Mouse (Mus musculus): ENCODE measurements at regions not wholly inside any gene's neighbourhood (a gene's known extent, or its start where the extent isn't known, plus 50 kb on each side); places are given as distances from the start of the nearest gene placed in this dataset.

DNA sequence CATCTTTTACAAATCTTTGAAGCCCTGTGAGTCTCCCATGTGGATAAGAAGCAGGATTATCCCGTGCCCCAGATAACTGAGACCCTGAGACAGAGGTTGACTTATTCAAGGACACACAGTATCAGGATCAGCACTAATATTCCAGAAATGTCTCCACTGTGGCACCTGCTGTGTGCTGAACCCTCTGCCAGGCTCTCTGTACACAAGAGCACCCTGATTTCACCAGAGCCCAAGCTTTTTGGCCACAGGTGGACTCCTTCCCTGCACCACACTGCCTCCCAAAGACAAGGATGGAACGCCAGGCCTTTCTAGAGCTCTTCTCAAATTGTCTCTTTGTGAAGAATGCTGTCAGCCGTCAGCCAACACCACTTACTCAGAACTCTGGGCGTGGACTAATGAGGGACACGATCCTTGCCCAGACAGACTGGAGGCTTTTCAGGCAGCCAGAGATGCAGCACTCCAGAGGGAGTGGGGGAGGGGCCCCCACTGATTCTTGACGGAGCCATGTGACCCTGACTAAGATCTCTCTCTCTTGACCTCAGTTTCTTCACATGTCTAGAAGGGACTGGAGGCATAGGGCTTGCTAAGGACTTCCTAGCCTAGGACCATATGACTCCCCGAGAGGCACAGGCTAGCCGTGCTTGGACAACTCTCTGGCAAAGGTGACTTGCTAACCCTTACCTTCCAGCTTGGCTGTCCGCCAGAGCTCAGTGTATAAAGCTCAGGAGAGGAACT is 90.3 kb downstream of the Ephb3 start:
- ATAC-seq (ENCODE audit: low read depth) = no peak
- Histone ChIP-seq H3K4me3 (ENCODE audit: low read depth, low read length) (no peak overlapping the region), H3K9me3 (replicated peaks; ENCODE audit: control insufficient read depth, low read length) (no peaks in the 10 kb centered on the region), H3K36me3 (ENCODE audit: control insufficient read depth, insufficient read depth) (no peaks in the 10 kb centered on the region), H3K4me1 (ENCODE audit: control insufficient read depth, low read depth, low read length) (no peaks in the 10 kb centered on the region), H3K4me2 (ENCODE audit: low read depth, low read length) (no peak overlapping the region), H3K27ac (ENCODE audit: low read length) (no peak overlapping the region), H3K9ac (ENCODE audit: low read depth, low read length) (no peak overlapping the region), H3K27me3 (ENCODE audit: control insufficient read depth, insufficient read depth, low read depth, low read length) (no peaks in the 10 kb centered on the region)
- 32% methylated on average over 9 of the region's 9 CpGs for WGBS (ENCODE audit: insufficient replicate concordance)

DNA sequence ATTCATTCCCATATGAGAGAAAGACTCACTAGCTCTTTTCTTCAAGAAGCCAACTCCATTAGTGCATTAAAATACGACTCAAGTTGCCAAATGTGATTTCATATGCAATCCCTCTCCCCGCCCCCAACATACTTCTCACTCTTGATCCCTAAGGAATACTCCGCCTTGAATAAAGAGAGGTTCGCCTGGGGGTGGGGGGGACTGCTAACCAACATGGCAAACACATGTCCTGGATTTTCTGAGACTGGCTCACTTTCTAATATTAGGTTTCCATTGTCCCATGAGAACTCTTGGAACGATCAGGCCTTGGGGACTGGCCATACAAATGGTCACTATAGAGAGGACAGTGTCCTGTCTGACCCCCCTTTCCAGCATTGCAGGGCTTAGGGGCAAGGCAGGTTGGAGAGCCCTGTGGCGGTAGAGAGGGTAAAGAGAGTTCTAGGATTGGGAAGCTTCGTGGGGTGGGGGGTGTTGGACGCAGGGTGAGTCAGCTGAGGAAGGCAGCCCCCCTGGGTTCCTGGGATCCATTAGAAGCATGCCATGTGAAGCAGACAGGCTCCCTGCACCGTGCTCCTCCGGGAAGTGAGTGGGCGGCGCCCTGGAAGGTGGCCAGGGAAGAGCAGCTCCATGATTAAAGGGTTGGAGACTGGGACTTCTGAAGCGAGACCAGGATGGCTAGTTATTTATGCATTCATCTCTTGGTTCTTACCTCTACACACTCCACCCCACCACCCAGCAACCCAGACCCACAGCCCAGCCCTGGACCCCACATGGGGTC is 91.6 kb downstream of the Ephb3 start:
- Histone ChIP-seq H3K9me3 (replicated peaks; ENCODE audit: control insufficient read depth, low read length) (no peaks in the 10 kb centered on the region), H3K4me2 (ENCODE audit: low read depth, low read length) (no peak overlapping the region), H3K9ac (ENCODE audit: low read depth, low read length) (no peak overlapping the region), H3K27me3 (ENCODE audit: control insufficient read depth, insufficient read depth, low read depth, low read length) (no peaks in the 10 kb centered on the region), H3K27ac (ENCODE audit: low read length) (no peak overlapping the region), H3K4me3 (ENCODE audit: low read depth, low read length) (no peak overlapping the region), H3K4me1 (ENCODE audit: control insufficient read depth, low read depth, low read length) (no peaks in the 10 kb centered on the region), H3K36me3 (ENCODE audit: control insufficient read depth, insufficient read depth) (no peaks in the 10 kb centered on the region)
- WGBS (ENCODE audit: insufficient replicate concordance) = 56% methylated on average over 13 of the region's 13 CpGs
- ATAC-seq (ENCODE audit: low read depth) = no peak

DNA sequence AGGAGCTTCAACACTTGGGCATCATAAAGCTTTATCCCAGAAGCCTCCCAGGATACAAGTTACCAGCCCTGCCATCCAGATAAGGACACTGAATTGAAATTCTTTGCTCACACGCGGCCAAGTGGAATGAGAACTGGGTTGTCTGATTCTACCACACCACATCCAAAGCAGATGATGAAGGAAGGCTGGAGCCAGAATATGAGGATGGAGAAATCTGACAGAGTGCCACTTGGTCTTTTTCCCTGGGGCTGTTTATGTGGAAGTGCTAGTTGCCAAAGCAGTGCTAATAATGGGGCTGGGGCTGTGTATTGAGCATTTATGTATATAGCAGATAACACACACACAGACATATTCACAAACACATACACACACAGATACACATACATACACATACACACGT is 92.2 kb downstream of the Ephb3 start:
- 58% methylated on average over 3 of the region's 3 CpGs for WGBS (ENCODE audit: insufficient replicate concordance)
- Histone ChIP-seq H3K4me2 (ENCODE audit: low read depth, low read length) (no peak overlapping the region), H3K9ac (ENCODE audit: low read depth, low read length) (no peak overlapping the region), H3K27ac (ENCODE audit: low read length) (no peak overlapping the region), H3K36me3 (ENCODE audit: control insufficient read depth, insufficient read depth) (no peaks in the 10 kb centered on the region), H3K27me3 (ENCODE audit: control insufficient read depth, insufficient read depth, low read depth, low read length) (no peaks in the 10 kb centered on the region), H3K4me1 (ENCODE audit: control insufficient read depth, low read depth, low read length) (no peaks in the 10 kb centered on the region), H3K4me3 (ENCODE audit: low read depth, low read length) (no peak overlapping the region), H3K9me3 (replicated peaks; ENCODE audit: control insufficient read depth, low read length) (no peaks in the 10 kb centered on the region)
- ATAC-seq (ENCODE audit: low read depth) = no peak

DNA sequence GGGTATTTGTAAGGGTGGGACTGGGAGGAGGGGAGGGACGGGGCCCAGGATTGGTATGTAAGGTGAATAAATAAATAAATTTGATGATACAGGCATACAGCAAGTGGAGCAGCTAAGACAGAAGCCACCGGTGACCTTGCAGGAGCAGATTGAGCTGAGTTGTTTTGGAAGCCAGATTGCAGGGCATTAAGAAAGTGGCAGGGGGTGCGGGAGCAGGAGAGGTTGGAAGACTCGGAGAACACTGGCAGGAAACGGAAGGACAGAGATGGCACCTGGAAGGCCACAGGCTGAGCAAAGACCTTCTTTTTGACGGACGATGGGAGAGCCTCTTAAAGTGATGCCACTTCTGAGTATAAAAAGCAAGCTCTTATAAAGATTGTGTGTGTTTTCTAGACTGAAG is 94.3 kb downstream of the Ephb3 start:
- no peak overlapping the region for H3K4me3 ChIP-seq (ENCODE audit: low read depth, low read length)
- no peaks in the 10 kb centered on the region for H3K9me3 ChIP-seq (replicated peaks; ENCODE audit: control insufficient read depth, low read length)
- H3K9ac ChIP-seq (ENCODE audit: low read depth, low read length) = no peak overlapping the region
- 57% methylated on average over 7 of the region's 7 CpGs for WGBS (ENCODE audit: insufficient replicate concordance)
- no peak overlapping the region for H3K27ac ChIP-seq (ENCODE audit: low read length)
- H3K4me1 ChIP-seq (ENCODE audit: control insufficient read depth, low read depth, low read length) = no peaks in the 10 kb centered on the region
- H3K4me2 ChIP-seq (ENCODE audit: low read depth, low read length) = no peak overlapping the region
- no peaks in the 10 kb centered on the region for H3K36me3 ChIP-seq (ENCODE audit: control insufficient read depth, insufficient read depth)
- no peak for ATAC-seq (ENCODE audit: low read depth)
- H3K27me3 ChIP-seq (ENCODE audit: control insufficient read depth, insufficient read depth, low read depth, low read length) = no peaks in the 10 kb centered on the region

DNA sequence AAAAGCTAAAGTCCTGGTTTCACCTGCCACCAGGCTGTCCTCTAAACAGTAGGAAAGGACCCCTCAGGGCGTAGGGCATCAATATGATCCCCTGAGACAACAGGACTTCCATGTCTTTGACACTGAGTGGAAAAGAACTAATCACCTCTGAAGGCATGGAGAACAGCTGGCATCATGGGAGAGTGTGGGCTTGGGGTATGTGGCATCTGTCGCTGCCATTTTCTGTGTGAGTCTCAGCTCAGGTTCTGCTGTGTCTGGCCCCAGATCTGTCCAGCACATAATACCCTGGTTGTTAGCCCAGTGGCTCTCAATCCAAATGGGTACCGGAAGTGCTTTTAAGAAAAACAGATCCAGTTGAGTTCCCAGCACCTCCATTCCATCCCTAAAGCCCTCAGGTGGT is 101.3 kb downstream of the Ephb3 start:
- Histone ChIP-seq H3K36me3 (ENCODE audit: control insufficient read depth, insufficient read depth) (no peaks in the 10 kb centered on the region), H3K9ac (ENCODE audit: low read depth, low read length) (no peak overlapping the region)

DNA sequence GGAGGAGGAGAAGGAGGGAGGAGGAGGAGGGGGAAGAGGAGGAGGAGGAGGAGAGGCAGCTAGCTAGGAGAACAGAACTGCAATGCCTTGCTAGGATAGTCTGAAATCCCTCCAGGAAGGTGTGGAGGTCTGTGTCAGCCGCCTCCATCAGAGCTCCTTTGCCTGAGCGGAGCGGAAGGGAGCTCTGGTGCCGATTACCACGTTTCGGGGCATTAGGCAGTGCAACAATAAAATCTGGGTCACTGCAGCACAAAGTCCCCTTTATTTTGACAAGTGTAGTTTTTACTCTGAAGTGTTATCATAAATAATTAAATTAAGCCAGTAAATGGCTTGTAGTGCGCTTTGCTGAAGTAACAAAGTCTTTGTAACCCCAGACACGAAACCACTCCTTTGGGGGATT is 104.0 kb downstream of the Ephb3 start:
- no peak overlapping the region for H3K4me3 ChIP-seq (ENCODE audit: low read depth, low read length)
- no peak overlapping the region for H3K4me2 ChIP-seq (ENCODE audit: low read depth, low read length)
- no peak overlapping the region for H3K27ac ChIP-seq (ENCODE audit: low read length)
- 71% methylated on average over 8 of the region's 8 CpGs for WGBS (ENCODE audit: insufficient replicate concordance)
- no peak for ATAC-seq (ENCODE audit: low read depth)
- H3K36me3 ChIP-seq (ENCODE audit: control insufficient read depth, insufficient read depth) = no peaks in the 10 kb centered on the region
- H3K9me3 ChIP-seq (replicated peaks; ENCODE audit: control insufficient read depth, low read length) = no peaks in the 10 kb centered on the region
- peaks cover 3% of the 10 kb centered on the region; the same call in 1 of the 2 replicates for H3K4me1 ChIP-seq (ENCODE audit: control insufficient read depth, low read depth, low read length)
- peaks cover 9% of the 10 kb centered on the region for H3K27me3 ChIP-seq (ENCODE audit: control insufficient read depth, insufficient read depth, low read depth, low read length)
- no peak overlapping the region for H3K9ac ChIP-seq (ENCODE audit: low read depth, low read length)

More for the DNA sequence above, 101.3 kb downstream of the Ephb3 start:
- H3K4me2 ChIP-seq (ENCODE audit: low read depth, low read length) = no peak overlapping the region
- H3K9me3 ChIP-seq (replicated peaks; ENCODE audit: control insufficient read depth, low read length) = no peaks in the 10 kb centered on the region
- ATAC-seq (ENCODE audit: low read depth) = no peak
- no peak overlapping the region for H3K4me3 ChIP-seq (ENCODE audit: low read depth, low read length)
- H3K27ac ChIP-seq (ENCODE audit: low read length) = no peak overlapping the region
- peaks cover 9% of the 10 kb centered on the region for H3K27me3 ChIP-seq (ENCODE audit: control insufficient read depth, insufficient read depth, low read depth, low read length)
- H3K4me1 ChIP-seq (ENCODE audit: control insufficient read depth, low read depth, low read length) = no peaks in the 10 kb centered on the region; the same call in 1 of the 2 replicates
- 61% methylated on average over 3 of the region's 3 CpGs for WGBS (ENCODE audit: insufficient replicate concordance)

DNA sequence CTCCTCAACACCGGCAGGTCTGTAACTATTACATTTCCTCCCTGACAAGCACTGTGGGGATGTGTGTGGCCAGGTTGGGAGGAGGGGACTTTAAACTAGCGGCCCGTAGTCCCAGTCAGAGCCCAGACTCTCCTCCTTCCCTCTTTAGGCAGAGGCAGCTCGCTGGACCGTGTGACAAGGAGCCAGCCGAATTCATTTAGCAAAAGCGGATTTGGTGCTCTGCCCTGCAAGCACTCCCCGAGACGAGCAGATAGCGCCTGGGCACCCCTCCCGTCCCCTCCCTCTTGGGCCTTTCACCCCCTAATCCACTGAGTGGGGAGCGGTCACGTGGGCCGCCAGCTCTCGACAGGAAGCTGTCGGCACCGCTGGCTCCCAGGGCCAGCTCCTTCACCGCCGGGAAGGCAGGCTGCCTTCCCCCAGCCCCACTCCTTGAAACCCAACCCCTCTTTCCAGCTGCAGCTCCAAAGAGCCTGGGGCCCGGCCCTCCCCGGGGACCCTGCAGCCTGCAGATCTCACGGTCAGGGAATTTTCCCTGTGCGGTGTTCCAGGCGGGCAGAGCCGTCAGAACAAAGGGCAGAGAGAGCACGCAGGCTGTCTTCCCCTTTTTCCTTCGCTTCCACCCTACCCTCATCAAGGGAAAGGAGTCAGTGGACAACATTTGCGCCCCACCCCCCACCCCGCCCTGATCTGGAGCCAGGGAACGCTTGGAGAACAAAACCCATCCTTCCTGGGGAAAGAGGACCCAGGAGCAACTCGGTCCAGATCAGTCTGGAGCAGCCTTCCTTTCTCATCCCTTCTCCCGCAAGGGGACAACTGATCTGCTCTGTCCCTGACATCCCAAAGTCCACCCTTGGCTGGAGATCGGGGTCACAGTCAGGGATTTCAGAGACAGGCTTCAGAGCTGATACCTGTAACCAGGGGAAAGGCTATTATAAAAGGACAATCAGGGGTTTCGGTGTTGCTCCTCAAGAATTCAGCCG is 106.4 kb downstream of the Ephb3 start:
- Histone ChIP-seq H3K9ac (ENCODE audit: low read depth, low read length) (peak overlapping the region; percentile 23), H3K27me3 (ENCODE audit: control insufficient read depth, insufficient read depth, low read depth, low read length) (peaks cover 9% of the 10 kb centered on the region), H3K9me3 (replicated peaks; ENCODE audit: control insufficient read depth, low read length) (no peaks in the 10 kb centered on the region), H3K4me3 (ENCODE audit: low read depth, low read length) (peak overlapping the region; percentile 45), H3K4me2 (ENCODE audit: low read depth, low read length) (peak overlapping the region; percentile 69), H3K36me3 (ENCODE audit: control insufficient read depth, insufficient read depth) (no peaks in the 10 kb centered on the region), H3K27ac (ENCODE audit: low read length) (no peak overlapping the region), H3K4me1 (ENCODE audit: control insufficient read depth, low read depth, low read length) (peaks cover 8% of the 10 kb centered on the region)
- WGBS (ENCODE audit: insufficient replicate concordance) = 6% methylated on average over 35 of the region's 35 CpGs
- ATAC-seq (ENCODE audit: low read depth) = peak; percentile 62

DNA sequence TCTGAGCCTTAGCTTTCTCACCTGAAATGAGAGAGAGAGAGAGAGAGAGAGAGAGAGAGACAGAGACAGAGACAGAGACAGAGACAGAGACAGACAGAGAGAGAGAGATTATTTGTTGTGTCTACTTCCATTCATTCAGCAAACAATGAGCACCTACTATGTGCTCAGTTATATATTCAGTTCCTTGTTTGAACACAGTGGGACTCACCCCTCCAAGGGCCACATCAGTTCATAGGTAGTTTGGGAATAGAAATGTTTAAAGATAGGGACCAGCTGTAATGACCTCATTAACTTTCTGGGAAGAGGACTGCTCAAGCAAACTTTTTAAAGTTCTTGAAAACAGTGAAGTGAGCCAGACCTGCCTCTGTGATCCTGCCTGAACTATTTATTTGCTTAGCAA is 107.2 kb downstream of the Ephb3 start:
- ATAC-seq (ENCODE audit: low read depth) = no peak
- Histone ChIP-seq H3K36me3 (ENCODE audit: control insufficient read depth, insufficient read depth) (no peaks in the 10 kb centered on the region), H3K4me3 (ENCODE audit: low read depth, low read length) (no peak overlapping the region), H3K9me3 (replicated peaks; ENCODE audit: control insufficient read depth, low read length) (no peaks in the 10 kb centered on the region), H3K4me2 (ENCODE audit: low read depth, low read length) (no peak overlapping the region), H3K27me3 (ENCODE audit: control insufficient read depth, insufficient read depth, low read depth, low read length) (peaks cover 9% of the 10 kb centered on the region), H3K4me1 (ENCODE audit: control insufficient read depth, low read depth, low read length) (peaks cover 9% of the 10 kb centered on the region), H3K27ac (ENCODE audit: low read length) (no peak overlapping the region), H3K9ac (ENCODE audit: low read depth, low read length) (no peak overlapping the region)

All from liver, embryonic 16.5 days (tissue).